Mouse (Mus musculus) lung, postnatal 0 days (tissue): ENCODE data around the gene Jmjd8. TPM values are rescaled to one million over a fixed set of nuclear protein-coding genes. Genes with fewer than 3 reads are reported as not detected.
A peak's percentile ranks its signal among the peaks of the same experiment; 100 is the strongest.

ENCODE experiments used
- ATAC-seq: fragments of 200-750 bp; cut with Nextera tagmentation; 2 replicates; pipeline ENCODE4 v1.8.0; 2017; ENCODE audit warnings: moderate library complexity
- DNase-seq: peaks from one replicate; pipeline ENCODE4 v3.0.0-alpha.2; 2016; ENCODE audit warnings: low spot score
- H3K27ac ChIP-seq: fragments of 300-500 bp; sonication (generic); 2 replicates; pipeline ENCODE4 v1.5.1; 2014; ENCODE audit warnings: antibody characterized with exemption, mild to moderate bottlenecking, low read length, mixed read lengths
- H3K27me3 ChIP-seq: fragments of 300-500 bp; sonication (generic); replicated peaks from 2 replicates; pipeline ENCODE4 v1.6.1; 2014; ENCODE audit warnings: low read length, mixed read lengths; ENCODE audit not compliant: insufficient read depth
- H3K36me3 ChIP-seq: fragments of 300-500 bp; sonication (generic); 2 replicates; pipeline ENCODE4 v1.6.1; 2014; ENCODE audit warnings: low read length, mixed read lengths; ENCODE audit not compliant: insufficient read depth
- H3K4me1 ChIP-seq: fragments of 300-500 bp; sonication (generic); 2 replicates; pipeline ENCODE4 v1.6.1; 2014; ENCODE audit warnings: antibody characterized with exemption, low read depth, low read length, mixed read lengths; ENCODE audit not compliant: insufficient read depth
- H3K4me2 ChIP-seq: fragments of 300-500 bp; sonication (generic); replicated peaks from 2 replicates; pipeline ENCODE4 v1.6.1; 2014; ENCODE audit warnings: low read depth, mild to moderate bottlenecking, low read length, moderate library complexity, mixed read lengths
- H3K4me3 ChIP-seq: fragments of 300-500 bp; sonication (generic); 2 replicates; pipeline ENCODE4 v1.5.1; 2014; ENCODE audit warnings: low read depth, low read length
- H3K9ac ChIP-seq: fragments of 300-500 bp; sonication (generic); replicated peaks from 2 replicates; pipeline ENCODE4 v1.6.1; 2014; ENCODE audit warnings: low read depth, mild to moderate bottlenecking
- H3K9me3 ChIP-seq: fragments of 300-500 bp; sonication (generic); 2 replicates; pipeline ENCODE4 v1.6.1; 2016; ENCODE audit warnings: low read length, mixed read lengths
- CTCF ChIP-seq: IDR thresholded peaks from 2 replicates; pipeline ENCODE4 v1.5.1; 2016; ENCODE audit warnings: antibody characterized with exemption, mild to moderate bottlenecking
- EP300 ChIP-seq: IDR thresholded peaks from 2 replicates; pipeline ENCODE4 v1.6.1; 2016; ENCODE audit warnings: antibody characterized with exemption, mild to moderate bottlenecking, control low read depth
- WGBS: fragments of 180-500 bp; shearing (Covaris S2); extraction: QIAGEN DNeasy Blood & Tissue Kit; methylation state at CpG from one replicate; pipeline ENCODE4 v1.1.7; 2014; 5-methylcytosine and 5-hydroxymethylcytosine counted together
- polyA plus RNA-seq: library from polyadenylated mRNA; unstranded; fragments of >200 nt; fragmentation: Nextera tagmentation; extraction: Ambion mirVana; gene quantifications from 2 replicates; pipeline ENCODE4 v1.2.1, GENCODE M21; 2015

Gene Jmjd8
- polyA plus RNA-seq, 1 experiment from 2014 or later = 28.0 TPM

GRCm38 (mm10) chr17:25827011-25827410, 1.7 kb upstream of the Jmjd8 start:
- H3K27ac ChIP-seq = no peak overlapping the region
- H3K9me3 ChIP-seq = no peaks in the 10 kb centered on the region
- no peak for TF ChIP-seq EP300
- no peak for TF ChIP-seq CTCF
- H3K36me3 ChIP-seq = 0 out of 2 replicates have a peak, but pooled peaks cover 11% of the 10 kb centered on the region
- DNase-seq = no peak
- no peak overlapping the region for H3K9ac ChIP-seq
- no peaks in the 10 kb centered on the region for H3K27me3 ChIP-seq
- 92% methylated on average over 13 of the region's 13 CpGs for WGBS
- H3K4me3 ChIP-seq = no peak overlapping the region
- no peak for ATAC-seq
- peaks cover 32% of the 10 kb centered on the region for H3K4me1 ChIP-seq
- no peak overlapping the region for H3K4me2 ChIP-seq

- no peak for DNase-seq
- Histone ChIP-seq H3K27ac (no peak overlapping the region; the same call in 1 of the 2 replicates), H3K36me3 (0 out of 2 replicates have a peak, but pooled peaks cover 11% of the 10 kb centered on the region)
Observed at GRCm38 (mm10) chr17:25827546-25828222, 983 bp upstream of the Jmjd8 start.

DNA sequence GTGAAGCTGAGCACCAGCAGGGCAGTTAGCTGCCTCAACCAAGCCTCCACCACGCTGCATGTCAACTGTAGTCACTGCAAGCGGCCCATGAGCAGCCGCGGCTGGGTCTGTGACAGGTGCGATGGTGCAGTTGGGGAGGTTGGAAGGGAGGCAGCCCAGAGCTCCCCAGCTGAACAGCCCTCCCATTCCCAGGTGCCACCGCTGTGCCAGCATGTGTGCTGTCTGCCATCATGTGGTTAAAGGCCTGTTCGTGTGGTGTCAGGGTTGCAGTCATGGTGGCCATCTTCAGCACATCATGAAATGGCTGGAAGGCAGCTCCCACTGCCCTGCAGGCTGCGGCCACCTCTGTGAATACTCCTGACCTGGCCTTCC, 458 bp upstream of the Jmjd8 start:
- 0 out of 2 replicates have a peak overlapping the region, but pooled peaks have one; percentile 8 for H3K9ac ChIP-seq
- no peak for ATAC-seq

More at GRCm38 (mm10) chr17:25827546-25828222, 983 bp upstream of the Jmjd8 start:
- no peak for TF ChIP-seq CTCF
- TF ChIP-seq EP300 = no peak
- peaks cover 35% of the 10 kb centered on the region for H3K4me1 ChIP-seq
- 90% methylated on average over 22 of the region's 22 CpGs for WGBS
- no peak overlapping the region for H3K4me2 ChIP-seq
- H3K27me3 ChIP-seq = no peaks in the 10 kb centered on the region
- H3K9ac ChIP-seq = no peak overlapping the region
- no peak for ATAC-seq
- H3K4me3 ChIP-seq = no peak overlapping the region
- H3K9me3 ChIP-seq = no peaks in the 10 kb centered on the region

GRCm38 (mm10) chr17:25829558-25830017, 921 bp downstream of the Jmjd8 start:
- H3K9me3 ChIP-seq = no peaks in the 10 kb centered on the region
- WGBS = 28% methylated on average over 8 of the region's 8 CpGs
- H3K36me3 ChIP-seq = 0 out of 2 replicates have a peak, but pooled peaks cover 11% of the 10 kb centered on the region
- H3K4me1 ChIP-seq = peaks cover 35% of the 10 kb centered on the region
- no peak for DNase-seq
- H3K4me2 ChIP-seq = peak overlapping the region; percentile 85
- no peak for TF ChIP-seq EP300
- TF ChIP-seq CTCF = no peak
- H3K4me3 ChIP-seq = peak overlapping the region; percentile 52
- no peaks in the 10 kb centered on the region for H3K27me3 ChIP-seq
- no peak for ATAC-seq
- peak overlapping the region; percentile 86 for H3K27ac ChIP-seq
- H3K9ac ChIP-seq = peak overlapping the region; percentile 50

More for the DNA sequence above, 458 bp upstream of the Jmjd8 start:
- peak overlapping the region; percentile 85 for H3K4me2 ChIP-seq
- WGBS = 72% methylated on average over 8 of the region's 8 CpGs
- no peak overlapping the region; the same call in 1 of the 2 replicates for H3K27ac ChIP-seq
- TF ChIP-seq CTCF = no peak
- no peak for TF ChIP-seq EP300
- DNase-seq = no peak
- 0 out of 2 replicates have a peak, but pooled peaks cover 11% of the 10 kb centered on the region for H3K36me3 ChIP-seq
- H3K4me1 ChIP-seq = peaks cover 35% of the 10 kb centered on the region
- peak overlapping the region; percentile 52; the same call in 1 of the 2 replicates for H3K4me3 ChIP-seq
- H3K27me3 ChIP-seq = no peaks in the 10 kb centered on the region
- no peaks in the 10 kb centered on the region for H3K9me3 ChIP-seq

- ATAC-seq = no peak
- Histone ChIP-seq H3K27me3 (no peaks in the 10 kb centered on the region), H3K4me3 (no peak overlapping the region), H3K9me3 (no peaks in the 10 kb centered on the region), H3K36me3 (0 out of 2 replicates have a peak, but pooled peaks cover 11% of the 10 kb centered on the region), H3K4me1 (peaks cover 35% of the 10 kb centered on the region), H3K9ac (no peak overlapping the region), H3K27ac (no peak overlapping the region), H3K4me2 (0 out of 2 replicates have a peak overlapping the region, but pooled peaks have one; percentile 85)
- no peak for TF ChIP-seq EP300
- TF ChIP-seq CTCF = no peak
- no peak for DNase-seq
- 83% methylated on average over 4 of the region's 4 CpGs for WGBS
Observed at GRCm38 (mm10) chr17:25830200-25830753, 1.6 kb downstream of the Jmjd8 start.

- ATAC-seq (no peak), DNase-seq (no peak)
- Histone ChIP-seq H3K9me3 (no peaks in the 10 kb centered on the region), H3K4me2 (no peak overlapping the region; the same call in 1 of the 2 replicates), H3K4me3 (no peak overlapping the region), H3K27me3 (no peaks in the 10 kb centered on the region), H3K27ac (no peak overlapping the region), H3K4me1 (peaks cover 35% of the 10 kb centered on the region), H3K9ac (no peak overlapping the region), H3K36me3 (0 out of 2 replicates have a peak, but pooled peaks cover 11% of the 10 kb centered on the region)
- TF ChIP-seq EP300 (no peak), CTCF (no peak)
- WGBS = 85% methylated on average over 14 of the region's 14 CpGs
Observed at GRCm38 (mm10) chr17:25830806-25831431, 2.3 kb downstream of the Jmjd8 start.
